Mouse (Mus musculus) heart, embryonic 11.5 days (tissue): ENCODE data around the gene Lyrm7. TPM values are rescaled to one million over a fixed set of nuclear protein-coding genes. Genes with fewer than 3 reads are reported as not detected.

Experiments
- ATAC-seq: fragments of 200-750 bp; cut with Nextera tagmentation; replicated peaks from 2 replicates; pipeline ENCODE4 v1.8.0; 2017; ENCODE audit warnings: moderate library complexity; ENCODE audit not compliant: insufficient number of reproducible peaks, low FRiP score, low TSS enrichment
- H3K27ac ChIP-seq: fragments of 300-500 bp; sonication (generic); 2 replicates; pipeline ENCODE4 v1.5.1; 2014; ENCODE audit warnings: mild to moderate bottlenecking, low read depth, low read length
- H3K27me3 ChIP-seq: fragments of 300-500 bp; sonication (generic); 2 replicates; pipeline ENCODE4 v1.6.1; 2014; ENCODE audit warnings: mild to moderate bottlenecking, low read length, mixed read lengths; ENCODE audit not compliant: control insufficient read depth, insufficient read depth
- H3K36me3 ChIP-seq: fragments of 300-500 bp; sonication (generic); 2 replicates; pipeline ENCODE4 v1.6.1; 2014; ENCODE audit warnings: mild to moderate bottlenecking, low read length, moderate library complexity, mixed read lengths; ENCODE audit not compliant: control insufficient read depth, insufficient read depth
- H3K4me1 ChIP-seq: fragments of 300-500 bp; sonication (generic); 2 replicates; pipeline ENCODE4 v1.6.1; 2014; ENCODE audit warnings: low read length; ENCODE audit not compliant: control insufficient read depth, insufficient read depth
- H3K4me2 ChIP-seq: fragments of 300-500 bp; sonication (generic); 2 replicates; pipeline ENCODE4 v1.6.1; 2014; ENCODE audit warnings: mild to moderate bottlenecking, moderate library complexity
- H3K4me3 ChIP-seq: fragments of 300-500 bp; sonication (generic); 2 replicates; pipeline ENCODE4 v1.5.1; 2014; ENCODE audit warnings: low read depth, low read length
- H3K9ac ChIP-seq: fragments of 300-500 bp; sonication (generic); 2 replicates; pipeline ENCODE4 v1.6.1; 2014; ENCODE audit warnings: mild to moderate bottlenecking, low read depth, low read length, moderate library complexity
- H3K9me3 ChIP-seq: fragments of 300-500 bp; sonication (generic); replicated peaks from 2 replicates; pipeline ENCODE4 v1.6.1; 2016; ENCODE audit warnings: low read length; ENCODE audit not compliant: control insufficient read depth
- WGBS: fragments of 180-500 bp; shearing (Covaris S2); extraction: QIAGEN DNeasy Blood & Tissue Kit; methylation state at CpG from one replicate; pipeline ENCODE4 v1.1.7; 2014; ENCODE audit not compliant: insufficient replicate concordance; 5-methylcytosine and 5-hydroxymethylcytosine counted together
- polyA plus RNA-seq: library from polyadenylated mRNA; unstranded; fragments of >200 nt; fragmentation: Nextera tagmentation; extraction: Ambion mirVana; gene quantifications from 2 replicates; pipeline ENCODE4 v1.2.1, GENCODE M21; 2014

The Lyrm7 gene
- polyA plus RNA-seq, 1 experiment from 2014 or later = 16.5 TPM

DNA sequence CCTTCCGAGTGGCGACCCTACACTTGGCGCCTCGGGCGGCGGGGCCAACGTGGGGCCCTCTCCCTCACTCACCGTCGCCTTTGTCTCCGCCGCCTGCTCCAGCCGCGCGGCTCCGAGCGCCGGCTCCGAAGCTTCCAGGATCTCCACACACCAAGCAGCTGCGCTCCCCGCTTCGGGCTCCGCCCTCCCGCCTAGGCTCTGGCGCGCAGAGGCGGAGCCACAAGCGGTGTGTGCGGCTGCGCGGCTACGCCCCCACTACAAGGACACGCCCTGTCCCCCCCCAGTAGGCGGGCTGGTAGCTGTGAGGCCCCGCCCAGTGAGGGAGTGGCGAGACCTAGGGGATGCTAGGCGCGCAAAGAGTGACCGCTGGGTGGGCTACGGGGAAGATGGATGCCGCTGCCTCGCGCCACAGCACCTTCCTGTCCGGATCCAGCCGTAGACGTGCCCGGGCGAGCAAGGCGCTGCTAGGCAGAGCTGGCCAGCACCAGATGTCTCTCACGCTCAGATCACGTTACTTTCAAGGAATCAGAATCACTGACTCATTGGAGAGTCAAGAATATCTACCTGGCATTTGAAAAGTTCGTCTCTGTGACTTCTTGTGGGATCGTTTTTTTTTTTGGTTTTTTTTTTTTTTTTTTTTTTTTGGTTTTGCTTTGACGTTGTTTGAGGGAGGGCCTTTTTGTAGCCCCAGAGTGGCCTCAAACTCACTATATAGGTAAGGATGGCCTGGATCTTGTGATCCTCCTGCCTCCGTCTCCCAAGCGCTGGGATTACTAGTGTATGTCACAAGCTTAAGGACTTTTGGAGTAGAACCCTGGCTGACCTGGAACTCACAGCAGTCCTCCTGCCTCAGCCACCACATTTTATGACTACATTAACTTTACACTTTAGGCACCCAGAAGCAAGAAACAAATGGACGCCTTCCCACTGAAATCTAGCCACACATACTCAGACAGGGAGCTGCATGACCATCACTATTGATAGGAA is 72.9 kb downstream of the Lyrm7 start, which contains the start of gene Cdc42se2:
TSS of gene Cdc42se2 (minus strand) at position 188 of the 987 bp plus-strand sequence.
- peak within 1 kb of the TSS; percentile 93 for H3K4me3 ChIP-seq
- H3K4me1 ChIP-seq = peaks cover 6% of the 10 kb centered on the region
- H3K9me3 ChIP-seq = no peaks in the 10 kb centered on the region
- H3K4me2 ChIP-seq = peak within 1 kb of the TSS; percentile 80
- peak within 1 kb of the TSS; percentile 97 for H3K9ac ChIP-seq
- no peaks in the 10 kb centered on the region for H3K27me3 ChIP-seq
- peak; percentile 97 for ATAC-seq
- 4% methylated on average over 56 of the region's 56 CpGs for WGBS
- H3K27ac ChIP-seq = peak within 1 kb of the TSS; percentile 99
- no peaks in the 10 kb centered on the region for H3K36me3 ChIP-seq

DNA sequence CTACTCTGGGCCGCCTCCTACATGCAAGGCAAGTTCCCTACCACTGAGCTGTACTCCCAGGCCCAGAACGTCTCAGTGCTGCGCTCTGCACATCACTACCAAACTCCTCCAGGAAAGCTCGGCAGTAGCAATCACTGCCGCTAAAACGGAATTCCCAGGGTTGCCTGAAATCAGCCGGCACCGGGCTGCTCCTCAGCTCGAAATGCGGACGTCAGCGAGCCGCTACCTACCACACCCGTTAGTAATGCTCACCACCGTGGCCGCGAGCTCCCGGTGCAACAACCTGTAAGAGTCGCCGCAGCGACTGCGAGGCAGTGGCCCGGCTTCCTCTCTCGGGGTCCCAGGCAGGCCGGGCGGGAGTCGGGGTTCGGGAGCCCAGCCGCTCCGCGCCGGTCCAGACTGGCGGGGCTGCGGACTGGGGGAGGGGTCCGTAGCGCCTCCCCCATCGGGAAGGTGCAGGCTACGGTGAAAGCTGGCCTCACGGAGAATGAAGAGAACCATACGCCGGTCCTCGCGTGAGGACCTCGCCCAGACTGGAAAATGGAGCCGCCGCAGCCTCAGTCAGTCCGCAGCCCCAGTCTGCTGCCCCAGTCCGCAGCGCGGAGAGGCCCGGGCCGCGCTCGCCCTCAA is 73.7 kb downstream of the Lyrm7 start:
- peaks cover 6% of the 10 kb centered on the region for H3K4me1 ChIP-seq
- WGBS = 1% methylated on average over 53 of the region's 54 CpGs
- no peaks in the 10 kb centered on the region for H3K9me3 ChIP-seq
- H3K9ac ChIP-seq = peak overlapping the region; percentile 97
- peak overlapping the region; percentile 80 for H3K4me2 ChIP-seq
- H3K4me3 ChIP-seq = peak overlapping the region; percentile 93
- H3K36me3 ChIP-seq = no peaks in the 10 kb centered on the region
- ATAC-seq = peak; percentile 81
- H3K27ac ChIP-seq = peak overlapping the region; percentile 99
- H3K27me3 ChIP-seq = no peaks in the 10 kb centered on the region

DNA sequence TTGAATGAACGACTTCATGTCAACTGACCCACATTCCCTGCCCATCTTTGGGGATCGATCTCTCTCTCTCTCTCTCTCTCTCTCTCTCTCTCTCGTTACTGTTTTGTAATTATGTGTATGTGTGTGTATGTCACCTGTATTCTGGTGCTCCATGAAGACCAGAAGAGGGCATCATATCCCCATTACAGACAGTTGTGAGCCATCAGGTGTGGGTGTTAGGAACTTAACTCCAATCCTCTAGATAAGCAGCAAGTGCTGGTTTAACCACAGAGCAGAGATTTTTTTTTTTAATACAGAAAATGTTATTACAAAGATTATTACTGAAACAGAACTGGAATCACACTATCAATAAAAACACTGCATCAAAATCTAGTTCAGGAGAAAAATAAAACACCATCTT is 75.2 kb downstream of the Lyrm7 start:
- Histone ChIP-seq H3K9me3 (no peaks in the 10 kb centered on the region), H3K4me3 (no peak overlapping the region), H3K4me2 (no peak overlapping the region), H3K4me1 (peaks cover 6% of the 10 kb centered on the region), H3K9ac (no peak overlapping the region), H3K36me3 (no peaks in the 10 kb centered on the region), H3K27ac (no peak overlapping the region), H3K27me3 (no peaks in the 10 kb centered on the region)
- 84% methylated on average over 3 of the region's 3 CpGs for WGBS
- ATAC-seq = no peak

DNA sequence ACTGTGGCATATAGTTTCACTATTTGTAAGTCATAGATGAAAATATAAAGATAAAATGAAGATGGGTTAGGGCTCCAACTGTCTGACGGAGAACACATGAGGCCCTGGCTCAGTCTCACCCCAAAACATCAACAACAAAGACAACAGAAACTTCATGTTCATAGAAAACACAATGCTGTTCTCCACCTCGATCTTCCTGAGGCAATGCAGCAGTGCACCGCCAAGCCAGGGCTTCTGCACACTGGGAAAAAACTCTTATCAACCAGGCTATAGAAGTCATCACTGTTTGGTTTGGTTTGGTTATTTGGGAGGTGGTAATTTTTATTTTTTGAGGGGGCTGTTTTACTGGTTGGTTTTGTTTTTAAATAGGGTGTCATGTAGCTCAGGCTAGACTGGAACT is 76.3 kb downstream of the Lyrm7 start:
- no peaks in the 10 kb centered on the region for H3K36me3 ChIP-seq
- ATAC-seq = no peak
- no peaks in the 10 kb centered on the region for H3K9me3 ChIP-seq
- H3K4me3 ChIP-seq = no peak overlapping the region
- H3K27me3 ChIP-seq = no peaks in the 10 kb centered on the region
- WGBS = 84% methylated on average over 3 of the region's 3 CpGs
- no peak overlapping the region for H3K9ac ChIP-seq
- H3K27ac ChIP-seq = no peak overlapping the region
- H3K4me1 ChIP-seq = peaks cover 6% of the 10 kb centered on the region
- no peak overlapping the region for H3K4me2 ChIP-seq

DNA sequence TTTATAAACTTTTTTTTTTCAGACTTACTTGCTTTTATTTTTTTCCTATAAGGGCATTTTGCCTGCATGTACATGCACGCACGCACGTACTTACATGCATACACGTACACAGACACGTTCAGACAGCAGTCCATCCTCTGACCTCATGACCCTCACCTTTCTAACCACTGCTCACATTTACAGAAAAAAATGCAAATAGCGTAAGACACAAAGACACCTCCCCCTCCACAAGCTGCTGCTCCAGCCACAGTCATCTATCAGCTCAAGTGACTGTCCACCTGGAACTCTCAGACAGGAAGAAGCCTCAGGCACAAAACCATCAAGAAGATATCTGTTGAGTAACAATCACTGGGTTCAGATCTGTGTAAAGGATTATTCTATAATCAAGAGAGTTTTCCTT is 78.5 kb downstream of the Lyrm7 start:
- peaks cover 14% of the 10 kb centered on the region for H3K4me1 ChIP-seq
- H3K36me3 ChIP-seq = no peaks in the 10 kb centered on the region
- H3K4me2 ChIP-seq = no peak overlapping the region
- no peaks in the 10 kb centered on the region for H3K27me3 ChIP-seq
- H3K27ac ChIP-seq = no peak overlapping the region
- WGBS = 87% methylated on average over 6 of the region's 6 CpGs
- no peak overlapping the region for H3K4me3 ChIP-seq
- no peak overlapping the region for H3K9ac ChIP-seq
- no peak for ATAC-seq
- no peaks in the 10 kb centered on the region for H3K9me3 ChIP-seq

DNA sequence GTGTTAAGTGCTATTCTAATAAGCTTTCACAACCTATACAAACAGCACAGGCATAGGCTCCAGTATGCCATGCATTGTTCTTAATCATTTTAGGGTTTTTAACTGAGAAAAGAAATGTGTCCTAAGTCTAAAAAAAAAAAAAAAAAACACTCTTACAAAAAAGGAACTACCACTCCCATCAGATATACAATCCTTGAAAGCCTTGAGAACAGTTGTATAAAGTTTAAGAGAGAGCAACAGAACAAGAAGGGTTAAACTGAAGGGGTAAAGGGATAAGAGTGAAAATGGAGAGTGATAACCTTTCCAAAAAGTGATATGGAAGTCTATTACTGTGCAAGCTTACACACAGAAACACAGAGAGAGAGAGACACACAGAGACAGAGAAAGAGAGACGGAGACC is 80.8 kb downstream of the Lyrm7 start:
- WGBS = 88% methylated on average over 1 of the region's 1 CpGs
- Histone ChIP-seq H3K27ac (no peak overlapping the region), H3K4me1 (peaks cover 24% of the 10 kb centered on the region), H3K9me3 (no peaks in the 10 kb centered on the region), H3K9ac (no peak overlapping the region), H3K36me3 (no peaks in the 10 kb centered on the region), H3K27me3 (no peaks in the 10 kb centered on the region), H3K4me3 (no peak overlapping the region), H3K4me2 (no peak overlapping the region)
- no peak for ATAC-seq

DNA sequence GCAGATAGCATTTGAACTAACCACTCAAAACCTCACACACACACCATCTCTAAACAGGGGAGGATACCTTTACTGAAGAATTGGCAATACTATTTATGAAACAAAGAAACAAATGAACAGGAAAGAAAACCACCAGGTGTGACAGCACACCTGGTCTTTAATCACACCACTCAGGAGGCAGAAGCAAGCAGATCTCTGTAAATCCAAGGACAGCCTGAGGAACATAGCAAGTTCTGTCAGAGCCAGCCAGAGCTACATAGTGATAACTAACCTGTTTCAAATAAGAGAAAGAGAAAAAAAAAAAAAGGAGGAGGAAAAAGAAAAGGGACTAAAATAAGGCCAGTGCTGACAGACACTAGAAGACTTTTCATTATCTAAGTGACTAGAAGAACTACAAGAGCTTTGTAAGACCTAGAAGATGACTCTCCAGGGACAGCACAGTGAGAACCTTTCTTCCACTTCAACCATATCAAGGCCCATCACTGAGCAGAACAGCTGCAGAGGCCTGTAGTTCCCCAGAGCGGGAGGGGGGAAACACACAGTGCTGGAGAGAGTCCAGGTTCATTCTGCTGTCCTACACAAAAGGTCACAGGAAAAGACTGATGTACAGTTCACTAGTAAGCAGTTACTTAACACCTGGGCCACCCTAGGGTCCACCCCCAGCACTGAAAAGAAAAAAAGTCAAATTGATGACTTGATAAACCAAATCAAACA is 82.4 kb downstream of the Lyrm7 start:
- 22% methylated on average over 1 of the region's 1 CpGs for WGBS
- H3K4me1 ChIP-seq = peaks cover 30% of the 10 kb centered on the region
- no peaks in the 10 kb centered on the region for H3K27me3 ChIP-seq
- H3K4me2 ChIP-seq = no peak overlapping the region
- no peak for ATAC-seq
- no peak overlapping the region for H3K9ac ChIP-seq
- no peaks in the 10 kb centered on the region for H3K9me3 ChIP-seq
- H3K36me3 ChIP-seq = no peaks in the 10 kb centered on the region
- no peak overlapping the region for H3K4me3 ChIP-seq
- H3K27ac ChIP-seq = peak overlapping the region; percentile 35; the same call in 1 of the 2 replicates

DNA sequence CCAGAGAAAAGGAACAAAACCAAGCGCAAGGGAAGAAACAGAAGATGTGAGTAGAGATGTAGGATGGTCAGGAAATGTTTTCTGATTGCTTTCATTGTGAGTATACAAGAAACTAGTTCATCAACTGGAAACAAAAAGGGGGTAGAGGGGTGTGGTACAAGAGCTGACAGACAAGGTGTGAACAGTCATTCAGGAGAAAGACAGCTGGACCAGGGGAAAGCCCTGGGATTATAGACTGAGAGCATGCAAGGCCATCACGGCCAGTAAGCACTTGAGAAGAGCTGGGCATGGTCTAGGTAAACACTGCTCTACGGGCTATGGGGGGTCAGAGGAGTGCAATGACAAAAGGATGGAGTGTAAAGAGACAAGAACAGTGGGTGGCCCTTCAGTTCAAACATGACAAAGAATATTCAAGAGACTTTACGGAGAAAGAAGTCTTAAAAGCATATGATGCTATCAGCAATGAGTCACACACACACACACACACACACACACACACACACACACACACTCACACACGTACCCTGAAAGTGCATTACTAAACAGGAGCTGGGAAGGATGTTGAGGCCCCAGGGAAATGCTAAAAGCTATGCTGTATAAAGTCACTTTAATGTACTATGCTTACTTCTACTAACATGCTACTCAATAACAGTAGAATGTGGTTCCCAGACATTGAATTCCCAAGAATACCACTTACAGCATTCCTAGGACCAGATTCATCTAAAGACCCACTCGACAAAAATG is 83.2 kb downstream of the Lyrm7 start:
- ATAC-seq = no peak
- H3K27me3 ChIP-seq = no peaks in the 10 kb centered on the region
- no peaks in the 10 kb centered on the region for H3K9me3 ChIP-seq
- WGBS = 70% methylated on average over 6 of the region's 6 CpGs
- H3K9ac ChIP-seq = no peak overlapping the region
- H3K27ac ChIP-seq = no peak overlapping the region
- H3K4me3 ChIP-seq = no peak overlapping the region
- H3K36me3 ChIP-seq = no peaks in the 10 kb centered on the region
- no peak overlapping the region for H3K4me2 ChIP-seq
- peaks cover 33% of the 10 kb centered on the region for H3K4me1 ChIP-seq
